Mouse (Mus musculus) neural tube, embryonic 15.5 days (tissue): ENCODE results near the gene Pip5k1b. TPM values are rescaled to one million over a fixed set of nuclear protein-coding genes. Genes with fewer than 3 reads are reported as not detected.

Experiments
- ATAC-seq: fragments of 200-750 bp; cut with Nextera tagmentation; 2 replicates; pipeline ENCODE4 v1.8.0; 2017; ENCODE audit warnings: mild to moderate bottlenecking, moderate TSS enrichment, moderate library complexity; ENCODE audit not compliant: low FRiP score
- H3K27ac ChIP-seq: fragments of 300-500 bp; sonication (generic); replicated peaks from 2 replicates; pipeline ENCODE4 v1.5.1; 2015; ENCODE audit warnings: mild to moderate bottlenecking, inconsistent platforms
- H3K27me3 ChIP-seq: fragments of 300-500 bp; sonication (generic); replicated peaks from 2 replicates; pipeline ENCODE4 v1.6.1; 2015; ENCODE audit warnings: inconsistent platforms
- H3K36me3 ChIP-seq: fragments of 300-500 bp; sonication (generic); 2 replicates; pipeline ENCODE4 v1.6.1; 2015; ENCODE audit warnings: inconsistent platforms
- H3K4me1 ChIP-seq: fragments of 300-500 bp; sonication (generic); 2 replicates; pipeline ENCODE4 v1.6.1; 2015; ENCODE audit warnings: inconsistent platforms
- H3K4me2 ChIP-seq: fragments of 300-500 bp; sonication (generic); 2 replicates; pipeline ENCODE4 v1.6.1; 2015; ENCODE audit warnings: inconsistent platforms, mild to moderate bottlenecking, moderate library complexity
- H3K4me3 ChIP-seq: fragments of 300-500 bp; sonication (generic); replicated peaks from 2 replicates; pipeline ENCODE4 v1.5.1; 2015; ENCODE audit warnings: mild to moderate bottlenecking, inconsistent platforms
- H3K9ac ChIP-seq: fragments of 300-500 bp; sonication (generic); replicated peaks from 2 replicates; pipeline ENCODE4 v1.6.1; 2015; ENCODE audit warnings: mild to moderate bottlenecking, inconsistent platforms
- H3K9me3 ChIP-seq: fragments of 300-500 bp; sonication (generic); replicated peaks from 2 replicates; pipeline ENCODE4 v1.6.1; 2016; ENCODE audit warnings: inconsistent platforms
- WGBS: fragments of 180-500 bp; shearing (Covaris S2); methylation state at CpG from one replicate; pipeline ENCODE4 v1.1.7; 2015; ENCODE audit warnings: mixed read lengths; 5-methylcytosine and 5-hydroxymethylcytosine counted together
- polyA plus RNA-seq: library from polyadenylated mRNA; unstranded; fragments of >200 nt; fragmentation: Nextera tagmentation; extraction: Ambion mirVana; gene quantifications from 2 replicates; pipeline ENCODE4 v1.2.1, GENCODE M21; 2015

The Pip5k1b gene
- polyA plus RNA-seq, 1 experiment from 2014 or later, result 1.6 TPM

- Histone ChIP-seq H3K36me3 (no peaks in the 10 kb centered on the region), H3K4me3 (no peak overlapping the region), H3K27me3 (no peaks in the 10 kb centered on the region), H3K9me3 (no peaks in the 10 kb centered on the region), H3K4me1 (no peaks in the 10 kb centered on the region), H3K4me2 (no peak overlapping the region), H3K27ac (no peak overlapping the region), H3K9ac (no peak overlapping the region)
- no peak for ATAC-seq
- WGBS, result 90% methylated on average over 7 of the region's 7 CpGs
These were observed 13.4 kb downstream of the Pip5k1b start for GRCm38 (mm10) chr19:24542293-24542675.

GRCm38 (mm10) chr19:24541669-24542292, 13.9 kb downstream of the Pip5k1b start:
- no peaks in the 10 kb centered on the region for H3K27me3 ChIP-seq
- H3K9me3 ChIP-seq, result no peaks in the 10 kb centered on the region
- H3K27ac ChIP-seq, result no peak overlapping the region
- ATAC-seq, result no peak
- H3K4me1 ChIP-seq, result no peaks in the 10 kb centered on the region
- 83% methylated on average over 17 of the region's 17 CpGs for WGBS
- no peaks in the 10 kb centered on the region for H3K36me3 ChIP-seq
- H3K4me3 ChIP-seq, result no peak overlapping the region
- H3K4me2 ChIP-seq, result no peak overlapping the region
- no peak overlapping the region for H3K9ac ChIP-seq

- ATAC-seq, result no peak
These were observed 14.6 kb downstream of the Pip5k1b start for GRCm38 (mm10) chr19:24540952-24541668.

GRCm38 (mm10) chr19:24539041-24539440, 16.6 kb downstream of the Pip5k1b start:
- H3K9me3 ChIP-seq, result no peaks in the 10 kb centered on the region
- H3K4me3 ChIP-seq, result no peak overlapping the region
- no peaks in the 10 kb centered on the region for H3K4me1 ChIP-seq
- H3K27me3 ChIP-seq, result no peaks in the 10 kb centered on the region
- no peak overlapping the region for H3K4me2 ChIP-seq
- no peaks in the 10 kb centered on the region for H3K36me3 ChIP-seq
- no peak overlapping the region for H3K27ac ChIP-seq
- no peak for ATAC-seq
- H3K9ac ChIP-seq, result no peak overlapping the region
- WGBS, result 89% methylated on average over 1 of the region's 1 CpGs

More at GRCm38 (mm10) chr19:24540952-24541668, 14.6 kb downstream of the Pip5k1b start:
- Histone ChIP-seq H3K4me3 (no peak overlapping the region), H3K36me3 (no peaks in the 10 kb centered on the region), H3K9ac (no peak overlapping the region), H3K27me3 (no peaks in the 10 kb centered on the region), H3K27ac (no peak overlapping the region), H3K4me2 (no peak overlapping the region), H3K4me1 (no peaks in the 10 kb centered on the region), H3K9me3 (no peaks in the 10 kb centered on the region)
- 88% methylated on average over 10 of the region's 10 CpGs for WGBS

- no peak overlapping the region for H3K9ac ChIP-seq
- 88% methylated on average over 6 of the region's 6 CpGs for WGBS
- no peaks in the 10 kb centered on the region for H3K36me3 ChIP-seq
- no peak overlapping the region for H3K27ac ChIP-seq
- H3K4me3 ChIP-seq, result no peak overlapping the region
- H3K9me3 ChIP-seq, result no peaks in the 10 kb centered on the region
- no peaks in the 10 kb centered on the region for H3K4me1 ChIP-seq
- H3K4me2 ChIP-seq, result no peak overlapping the region
- H3K27me3 ChIP-seq, result no peaks in the 10 kb centered on the region
- ATAC-seq, result no peak
These were observed 17.5 kb downstream of the Pip5k1b start for GRCm38 (mm10) chr19:24538181-24538580.

GRCm38 (mm10) chr19:24537691-24538090, 18.0 kb downstream of the Pip5k1b start:
- WGBS, result 80% methylated on average over 4 of the region's 4 CpGs
- ATAC-seq, result no peak
- no peaks in the 10 kb centered on the region for H3K27me3 ChIP-seq
- no peak overlapping the region for H3K9ac ChIP-seq
- H3K4me2 ChIP-seq, result no peak overlapping the region
- no peaks in the 10 kb centered on the region for H3K4me1 ChIP-seq
- no peak overlapping the region for H3K4me3 ChIP-seq
- H3K36me3 ChIP-seq, result no peaks in the 10 kb centered on the region
- H3K27ac ChIP-seq, result no peak overlapping the region
- H3K9me3 ChIP-seq, result no peaks in the 10 kb centered on the region

GRCm38 (mm10) chr19:24536920-24537319, 18.8 kb downstream of the Pip5k1b start:
- no peak for ATAC-seq
- WGBS, result 76% methylated on average over 5 of the region's 5 CpGs
- no peaks in the 10 kb centered on the region for H3K4me1 ChIP-seq

GRCm38 (mm10) chr19:24536280-24536679, 19.4 kb downstream of the Pip5k1b start:
- Histone ChIP-seq H3K4me1 (no peaks in the 10 kb centered on the region), H3K4me2 (no peak overlapping the region), H3K9me3 (no peaks in the 10 kb centered on the region), H3K27me3 (no peaks in the 10 kb centered on the region), H3K36me3 (no peaks in the 10 kb centered on the region), H3K4me3 (no peak overlapping the region), H3K9ac (no peak overlapping the region), H3K27ac (no peak overlapping the region)
- 94% methylated on average over 3 of the region's 3 CpGs for WGBS
- ATAC-seq, result no peak

More at GRCm38 (mm10) chr19:24536920-24537319, 18.8 kb downstream of the Pip5k1b start:
- Histone ChIP-seq H3K4me3 (no peak overlapping the region), H3K27ac (no peak overlapping the region), H3K27me3 (no peaks in the 10 kb centered on the region), H3K9ac (no peak overlapping the region), H3K4me2 (no peak overlapping the region), H3K36me3 (no peaks in the 10 kb centered on the region), H3K9me3 (no peaks in the 10 kb centered on the region)

- Histone ChIP-seq H3K4me1 (no peaks in the 10 kb centered on the region), H3K9me3 (no peaks in the 10 kb centered on the region), H3K4me3 (no peak overlapping the region), H3K27ac (no peak overlapping the region), H3K4me2 (no peak overlapping the region), H3K27me3 (no peaks in the 10 kb centered on the region), H3K36me3 (no peaks in the 10 kb centered on the region), H3K9ac (no peak overlapping the region)
- WGBS, result 72% methylated on average over 6 of the region's 6 CpGs
- ATAC-seq, result no peak
These were observed 20.5 kb downstream of the Pip5k1b start for GRCm38 (mm10) chr19:24535161-24535560.

GRCm38 (mm10) chr19:24534733-24535132, 20.9 kb downstream of the Pip5k1b start:
- no peaks in the 10 kb centered on the region for H3K27me3 ChIP-seq
- ATAC-seq, result no peak
- H3K4me2 ChIP-seq, result no peak overlapping the region
- no peak overlapping the region for H3K4me3 ChIP-seq
- H3K36me3 ChIP-seq, result no peaks in the 10 kb centered on the region
- H3K9ac ChIP-seq, result no peak overlapping the region
- no peak overlapping the region for H3K27ac ChIP-seq
- no peaks in the 10 kb centered on the region for H3K9me3 ChIP-seq
- no peaks in the 10 kb centered on the region for H3K4me1 ChIP-seq
- 71% methylated on average over 7 of the region's 7 CpGs for WGBS

GRCm38 (mm10) chr19:24528910-24529561, 26.6 kb downstream of the Pip5k1b start:
- Histone ChIP-seq H3K4me1 (no peaks in the 10 kb centered on the region), H3K9ac (no peak overlapping the region), H3K27ac (no peak overlapping the region), H3K4me3 (no peak overlapping the region), H3K27me3 (no peaks in the 10 kb centered on the region), H3K36me3 (no peaks in the 10 kb centered on the region), H3K9me3 (no peaks in the 10 kb centered on the region), H3K4me2 (no peak overlapping the region)
- 91% methylated on average over 4 of the region's 4 CpGs for WGBS
- no peak for ATAC-seq
